Mouse (Mus musculus): ENCODE measurements around the gene Ube2h. TPM values are rescaled to one million over a fixed set of nuclear protein-coding genes. Genes with fewer than 3 reads are reported as not detected.

The Ube2h gene
- polyA plus RNA-seq, 1 experiment from 2014 or later, result 41.9 TPM

- Histone ChIP-seq H3K4me1 (peaks cover 36% of the 10 kb centered on the region), H3K9ac (no peak overlapping the region), H3K27ac (no peak overlapping the region), H3K4me3 (replicated peaks) (no peak overlapping the region), H3K9me3 (no peaks in the 10 kb centered on the region), H3K36me3 (no peaks in the 10 kb centered on the region), H3K27me3 (replicated peaks) (peaks cover 73% of the 10 kb centered on the region), H3K4me2 (no peak overlapping the region)
- ATAC-seq (ENCODE audit: insufficient read depth, low FRiP score, low read depth), result no peak
- 25% methylated on average over 11 of the region's 11 CpGs for WGBS
These were observed 125.3 kb downstream of the Ube2h start for GRCm38 (mm10) chr6:30179046-30179445.

GRCm38 (mm10) chr6:30178023-30178639 is 126.2 kb downstream of the Ube2h start:
- WGBS, result 3% methylated on average over 27 of the region's 27 CpGs
- no peak overlapping the region for H3K4me2 ChIP-seq
- no peaks in the 10 kb centered on the region for H3K9me3 ChIP-seq
- H3K9ac ChIP-seq, result no peak overlapping the region
- ATAC-seq (ENCODE audit: insufficient read depth, low FRiP score, low read depth), result no peak
- peaks cover 45% of the 10 kb centered on the region for H3K4me1 ChIP-seq
- H3K27ac ChIP-seq, result no peak overlapping the region
- 0 out of 2 replicates have a peak overlapping the region, but pooled peaks have one; percentile 8 for H3K4me3 ChIP-seq (replicated peaks)
- H3K27me3 ChIP-seq (replicated peaks), result peaks cover 82% of the 10 kb centered on the region
- H3K36me3 ChIP-seq, result no peaks in the 10 kb centered on the region

DNA sequence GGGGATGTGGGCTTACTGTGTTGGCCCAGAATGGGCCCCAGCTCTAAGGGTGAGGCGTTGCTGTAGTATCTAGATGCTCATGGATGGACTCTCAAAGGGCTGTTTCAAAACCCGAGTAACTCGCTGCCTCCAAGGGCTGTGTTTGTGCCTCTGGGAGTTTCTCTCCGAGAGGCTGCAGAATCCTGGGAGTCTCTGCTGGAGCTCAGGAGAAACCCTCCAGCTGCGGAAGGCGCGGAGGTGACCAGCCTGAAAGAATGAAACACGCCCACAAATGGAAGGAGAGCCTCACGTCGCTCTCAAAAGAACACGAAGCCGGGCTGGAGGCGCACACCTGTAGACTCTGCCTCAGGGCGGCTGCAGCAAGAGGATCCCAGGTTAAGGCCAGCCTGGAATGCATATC is 127.0 kb downstream of the Ube2h start:
- peaks cover 88% of the 10 kb centered on the region for H3K27me3 ChIP-seq (replicated peaks)
- H3K4me1 ChIP-seq, result peaks cover 50% of the 10 kb centered on the region
- H3K36me3 ChIP-seq, result no peaks in the 10 kb centered on the region
- WGBS, result 2% methylated on average over 14 of the region's 14 CpGs
- no peaks in the 10 kb centered on the region for H3K9me3 ChIP-seq
- no peak overlapping the region for H3K4me3 ChIP-seq (replicated peaks)
- H3K27ac ChIP-seq, result no peak overlapping the region
- no peak overlapping the region for H3K4me2 ChIP-seq
- no peak for ATAC-seq (ENCODE audit: insufficient read depth, low FRiP score, low read depth)
- no peak overlapping the region for H3K9ac ChIP-seq

- Histone ChIP-seq H3K4me1 (peaks cover 50% of the 10 kb centered on the region), H3K9ac (no peak overlapping the region), H3K4me2 (no peak overlapping the region), H3K27me3 (replicated peaks) (peaks cover 94% of the 10 kb centered on the region), H3K4me3 (replicated peaks) (no peak overlapping the region), H3K36me3 (no peaks in the 10 kb centered on the region), H3K27ac (no peak overlapping the region), H3K9me3 (no peaks in the 10 kb centered on the region)
- WGBS, result 5% methylated on average over 12 of the region's 12 CpGs
- no peak for ATAC-seq (ENCODE audit: insufficient read depth, low FRiP score, low read depth)
These were observed 127.8 kb downstream of the Ube2h start for GRCm38 (mm10) chr6:30176496-30176895.

GRCm38 (mm10) chr6:30175918-30176421 is 128.4 kb downstream of the Ube2h start:
- WGBS, result under 1% methylated on average over 28 of the region's 28 CpGs
- Histone ChIP-seq H3K27ac (no peak overlapping the region), H3K9me3 (no peaks in the 10 kb centered on the region), H3K9ac (no peak overlapping the region), H3K4me1 (peaks cover 50% of the 10 kb centered on the region), H3K4me2 (peak overlapping the region; percentile 67), H3K4me3 (replicated peaks) (peak overlapping the region; percentile 50), H3K27me3 (replicated peaks) (peaks cover 94% of the 10 kb centered on the region), H3K36me3 (no peaks in the 10 kb centered on the region)
- no peak for ATAC-seq (ENCODE audit: insufficient read depth, low FRiP score, low read depth)

GRCm38 (mm10) chr6:30175225-30175917 is 129.0 kb downstream of the Ube2h start:
- peaks cover 94% of the 10 kb centered on the region for H3K27me3 ChIP-seq (replicated peaks)
- no peaks in the 10 kb centered on the region for H3K9me3 ChIP-seq
- under 1% methylated on average over 45 of the region's 45 CpGs for WGBS
- no peaks in the 10 kb centered on the region for H3K36me3 ChIP-seq
- ATAC-seq (ENCODE audit: insufficient read depth, low FRiP score, low read depth), result no peak
- peaks cover 50% of the 10 kb centered on the region for H3K4me1 ChIP-seq
- no peak overlapping the region for H3K9ac ChIP-seq
- H3K4me3 ChIP-seq (replicated peaks), result peak overlapping the region; percentile 50
- no peak overlapping the region for H3K27ac ChIP-seq
- H3K4me2 ChIP-seq, result peak overlapping the region; percentile 67

GRCm38 (mm10) chr6:30174461-30175224 is 129.7 kb downstream of the Ube2h start:
- under 1% methylated on average over 33 of the region's 33 CpGs for WGBS
- Histone ChIP-seq H3K27ac (no peak overlapping the region), H3K4me2 (peak overlapping the region; percentile 67), H3K9ac (no peak overlapping the region), H3K27me3 (replicated peaks) (peaks cover 91% of the 10 kb centered on the region), H3K4me1 (peaks cover 48% of the 10 kb centered on the region), H3K36me3 (no peaks in the 10 kb centered on the region), H3K9me3 (no peaks in the 10 kb centered on the region), H3K4me3 (replicated peaks) (peak overlapping the region; percentile 50)
- ATAC-seq (ENCODE audit: insufficient read depth, low FRiP score, low read depth), result peak; percentile 13; the same call in 1 of the 2 replicates

DNA sequence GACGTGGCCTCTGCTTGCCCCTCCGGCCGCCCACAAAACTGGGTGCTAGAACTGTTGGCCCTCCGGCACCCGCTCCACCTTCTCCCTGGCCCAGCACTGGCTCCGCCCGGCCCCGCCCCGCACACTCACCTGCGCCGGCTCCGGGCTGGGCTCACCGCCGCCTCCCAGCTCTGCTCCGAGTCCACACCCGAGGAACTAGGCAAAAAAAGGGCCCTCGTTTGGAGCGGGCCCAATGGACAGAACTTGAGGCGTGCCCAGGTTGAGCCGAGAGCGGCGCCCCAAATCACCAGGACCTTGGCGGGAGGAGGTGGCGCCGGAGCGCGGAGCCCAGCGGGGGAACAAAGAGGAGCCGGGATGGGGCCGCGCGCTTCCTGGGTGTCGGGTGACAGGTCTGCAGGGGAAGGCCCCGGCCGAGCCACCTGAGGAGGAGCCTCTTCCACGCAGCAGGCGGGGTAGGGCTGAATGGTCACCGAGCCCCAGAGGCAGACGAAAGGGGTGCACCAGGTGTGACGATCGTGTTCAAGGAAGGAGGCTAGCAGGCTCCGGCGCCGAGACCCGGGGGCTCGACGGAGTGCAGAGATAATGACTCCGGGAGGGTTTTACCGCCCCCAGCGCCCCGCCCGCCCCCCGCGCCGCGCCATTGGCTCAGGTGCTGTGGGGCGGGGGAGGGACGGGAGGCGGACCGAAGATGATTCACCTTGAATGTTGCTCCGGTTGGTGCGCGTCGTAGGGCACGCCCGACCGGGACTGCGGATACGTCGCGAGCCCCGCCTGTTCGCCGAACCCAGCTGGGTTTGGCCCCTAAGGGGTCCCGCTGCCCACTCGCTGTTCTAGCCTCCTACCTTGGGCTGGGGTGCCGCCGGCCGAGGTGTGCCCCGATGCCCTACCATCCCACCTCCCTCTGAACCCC is 130.5 kb downstream of the Ube2h start:
- H3K9ac ChIP-seq, result peak overlapping the region; percentile 29
- H3K27ac ChIP-seq, result peak overlapping the region; percentile 85
- peaks cover 45% of the 10 kb centered on the region for H3K4me1 ChIP-seq
- H3K36me3 ChIP-seq, result no peaks in the 10 kb centered on the region
- peak overlapping the region; percentile 50 for H3K4me3 ChIP-seq (replicated peaks)
- ATAC-seq (ENCODE audit: insufficient read depth, low FRiP score, low read depth), result peak; percentile 82
- H3K27me3 ChIP-seq (replicated peaks), result peaks cover 83% of the 10 kb centered on the region
- under 1% methylated on average over 63 of the region's 80 CpGs for WGBS
- no peaks in the 10 kb centered on the region for H3K9me3 ChIP-seq
- H3K4me2 ChIP-seq, result peak overlapping the region; percentile 67

DNA sequence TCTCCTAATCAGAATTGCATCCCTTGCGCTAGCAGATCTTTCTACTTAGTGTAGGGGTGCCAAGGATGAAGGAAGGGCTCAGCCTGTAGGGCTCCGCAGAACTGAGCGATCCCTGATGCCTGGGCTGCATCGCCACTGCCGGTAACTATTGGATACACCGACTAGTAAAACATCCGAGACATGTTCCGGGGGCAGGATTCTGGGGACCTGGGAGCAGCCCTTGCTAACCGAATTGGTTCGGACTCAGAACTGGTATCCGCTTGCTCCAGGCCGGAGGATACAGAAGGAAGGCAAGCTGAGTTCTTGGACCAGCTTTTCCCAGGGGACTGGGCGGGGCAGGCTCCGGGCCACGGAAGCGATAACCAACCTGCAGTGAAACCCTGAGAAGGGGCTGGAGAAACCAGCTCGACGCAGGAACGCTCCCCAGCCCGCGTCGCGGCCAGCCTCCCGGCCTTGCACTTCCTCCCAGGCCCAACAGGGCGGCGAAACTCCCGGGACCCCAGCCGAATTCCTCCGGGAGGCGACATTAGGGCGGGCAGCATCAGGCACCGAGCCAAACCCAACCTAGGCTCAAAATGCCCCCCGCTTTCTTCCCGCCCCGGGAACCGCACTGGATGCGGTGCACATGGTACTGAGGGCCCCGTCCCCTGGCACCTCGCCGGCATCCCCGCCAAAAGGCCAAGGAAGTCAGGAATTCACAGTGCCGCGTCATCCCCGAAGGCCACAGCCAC is 131.4 kb downstream of the Ube2h start:
- H3K9me3 ChIP-seq, result no peaks in the 10 kb centered on the region
- no peaks in the 10 kb centered on the region for H3K36me3 ChIP-seq
- H3K4me1 ChIP-seq, result peaks cover 39% of the 10 kb centered on the region
- ATAC-seq (ENCODE audit: insufficient read depth, low FRiP score, low read depth), result no peak
- H3K27ac ChIP-seq, result peak overlapping the region; percentile 85
- H3K27me3 ChIP-seq (replicated peaks), result peaks cover 75% of the 10 kb centered on the region
- H3K4me3 ChIP-seq (replicated peaks), result peak overlapping the region; percentile 50
- WGBS, result 2% methylated on average over 44 of the region's 44 CpGs
- H3K4me2 ChIP-seq, result peak overlapping the region; percentile 67
- H3K9ac ChIP-seq, result peak overlapping the region; percentile 29

DNA sequence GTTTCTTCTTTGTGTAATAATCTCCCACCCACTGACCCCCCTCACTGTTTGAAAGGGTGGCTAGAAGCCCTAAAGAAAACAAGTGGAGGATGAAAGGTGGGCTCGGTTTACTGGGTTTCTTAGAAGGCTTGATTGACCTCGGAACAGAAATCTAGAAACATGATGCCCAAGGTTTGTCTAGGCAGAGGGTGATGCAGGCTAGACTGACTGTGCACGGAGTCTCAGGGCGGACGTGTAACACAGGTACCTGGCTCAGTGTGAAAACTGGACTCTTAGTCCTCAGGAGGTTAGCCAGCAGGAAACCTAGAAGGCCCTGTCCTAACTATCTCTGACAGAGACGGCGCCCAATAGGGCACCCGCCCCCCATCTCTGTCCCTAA is 131.9 kb downstream of the Ube2h start:
- H3K4me2 ChIP-seq, result peak overlapping the region; percentile 67
- no peaks in the 10 kb centered on the region for H3K9me3 ChIP-seq
- H3K27me3 ChIP-seq (replicated peaks), result peaks cover 72% of the 10 kb centered on the region
- no peak overlapping the region for H3K9ac ChIP-seq
- H3K27ac ChIP-seq, result no peak overlapping the region
- peaks cover 38% of the 10 kb centered on the region for H3K4me1 ChIP-seq
- H3K36me3 ChIP-seq, result no peaks in the 10 kb centered on the region
- peak overlapping the region; percentile 50 for H3K4me3 ChIP-seq (replicated peaks)
- WGBS, result 15% methylated on average over 8 of the region's 8 CpGs
- no peak for ATAC-seq (ENCODE audit: insufficient read depth, low FRiP score, low read depth)

DNA sequence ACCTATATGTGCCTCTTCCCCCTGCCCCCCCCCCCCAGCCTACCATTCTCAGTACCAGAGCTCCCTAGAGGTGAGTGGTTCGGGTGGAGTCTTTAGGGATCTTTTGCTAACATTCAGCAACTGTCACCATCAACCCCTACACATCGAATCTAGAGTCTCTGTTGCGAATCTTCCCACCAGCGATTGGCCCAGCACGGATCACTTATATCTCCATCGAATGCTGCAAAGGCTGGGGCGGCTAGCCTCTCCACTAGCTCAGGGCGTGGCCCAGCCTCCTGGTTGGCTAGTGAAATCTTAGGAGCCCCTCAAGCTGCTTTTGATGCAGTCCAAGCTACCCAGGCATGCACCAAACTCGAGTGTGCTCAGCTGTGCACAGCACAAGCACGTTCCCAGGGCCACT is 132.4 kb downstream of the Ube2h start:
- no peaks in the 10 kb centered on the region for H3K36me3 ChIP-seq
- peaks cover 38% of the 10 kb centered on the region for H3K4me1 ChIP-seq
- H3K9me3 ChIP-seq, result no peaks in the 10 kb centered on the region
- H3K9ac ChIP-seq, result no peak overlapping the region
- no peak overlapping the region for H3K4me3 ChIP-seq (replicated peaks)
- peaks cover 67% of the 10 kb centered on the region for H3K27me3 ChIP-seq (replicated peaks)
- no peak overlapping the region for H3K27ac ChIP-seq
- no peak overlapping the region for H3K4me2 ChIP-seq
- ATAC-seq (ENCODE audit: insufficient read depth, low FRiP score, low read depth), result no peak
- 36% methylated on average over 10 of the region's 10 CpGs for WGBS

Measured in stomach, embryonic 15.5 days (tissue).